Mouse (Mus musculus) liver (tissue): Measurements from ENCODE around the gene Vdr.

ENCODE experiments used
- DNase-seq: peaks from one replicate; pipeline ENCODE4 v3.0.0-alpha.2; 2020; ENCODE audit warnings: mixed read lengths

Gene Vdr

DNA sequence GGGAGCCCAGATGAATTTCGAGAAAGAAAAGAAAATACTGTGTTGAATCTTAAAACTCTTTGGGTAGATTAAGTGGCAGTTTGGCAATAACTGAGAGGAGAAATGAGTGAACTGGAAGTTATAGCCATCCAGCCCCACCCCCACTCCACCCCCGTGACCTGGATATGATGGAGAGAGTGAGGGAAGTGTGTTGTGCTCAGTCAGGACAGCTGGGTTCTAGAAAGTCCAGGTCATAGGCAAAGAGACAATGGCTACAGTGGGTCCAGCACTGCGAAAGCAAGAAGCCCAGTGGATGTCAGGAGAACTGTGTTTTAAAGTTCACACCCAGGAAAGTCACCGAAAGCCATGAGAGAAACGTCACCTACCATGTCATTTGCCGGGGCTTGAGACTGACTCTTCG lies 8.8 kb upstream of the Vdr start:
- no peak for DNase-seq

DNA sequence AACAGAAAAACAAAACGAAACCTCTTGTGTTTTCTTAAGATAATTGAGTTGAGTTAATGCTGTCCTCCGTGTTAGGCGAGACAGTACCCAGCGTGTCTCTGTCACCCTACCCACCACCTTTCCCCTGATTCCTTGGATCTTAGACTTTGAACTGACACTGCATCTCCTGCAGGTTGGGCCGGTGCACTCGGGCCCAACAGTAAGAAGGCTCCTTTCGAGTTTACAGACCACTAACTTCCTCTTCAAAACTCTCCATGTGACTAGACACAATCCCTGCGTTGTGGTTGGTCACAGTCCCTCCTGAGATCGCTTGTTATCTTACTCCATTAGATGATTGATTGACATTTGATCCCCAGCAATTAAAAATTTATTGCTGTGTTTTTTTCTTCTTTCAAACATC lies 7.6 kb upstream of the Vdr start:
- no peak for DNase-seq

GRCm38 (mm10) chr15:97914331-97914747 lies 3.9 kb upstream of the Vdr start:
- DNase-seq, result peak; percentile 12

GRCm38 (mm10) chr15:97907801-97908751 lies 2.4 kb downstream of the Vdr start:
- DNase-seq, result peak; percentile 85

DNA sequence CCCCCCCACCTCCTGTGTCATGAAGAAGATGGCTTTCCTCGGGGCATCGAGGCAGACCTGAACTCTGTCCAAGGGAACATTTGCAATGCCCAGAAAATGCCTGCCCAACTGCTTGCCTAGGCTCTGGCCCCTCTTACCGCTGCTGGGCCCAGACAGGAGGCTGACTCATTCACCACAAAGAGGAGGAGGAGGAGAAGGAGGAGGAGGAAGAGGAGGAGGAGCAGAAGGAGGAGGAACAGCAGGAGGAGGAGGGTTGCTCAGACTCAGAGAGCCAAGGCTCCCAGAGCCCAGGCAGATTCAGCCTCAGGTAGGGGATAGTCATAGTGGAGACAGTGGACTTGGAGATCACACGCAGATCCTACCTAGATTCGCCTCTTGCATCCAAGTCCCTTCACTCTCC lies 3.2 kb downstream of the Vdr start:
- DNase-seq, result no peak

- no peak for DNase-seq
Observed at GRCm38 (mm10) chr15:97905281-97905680, 5.1 kb downstream of the Vdr start.

DNA sequence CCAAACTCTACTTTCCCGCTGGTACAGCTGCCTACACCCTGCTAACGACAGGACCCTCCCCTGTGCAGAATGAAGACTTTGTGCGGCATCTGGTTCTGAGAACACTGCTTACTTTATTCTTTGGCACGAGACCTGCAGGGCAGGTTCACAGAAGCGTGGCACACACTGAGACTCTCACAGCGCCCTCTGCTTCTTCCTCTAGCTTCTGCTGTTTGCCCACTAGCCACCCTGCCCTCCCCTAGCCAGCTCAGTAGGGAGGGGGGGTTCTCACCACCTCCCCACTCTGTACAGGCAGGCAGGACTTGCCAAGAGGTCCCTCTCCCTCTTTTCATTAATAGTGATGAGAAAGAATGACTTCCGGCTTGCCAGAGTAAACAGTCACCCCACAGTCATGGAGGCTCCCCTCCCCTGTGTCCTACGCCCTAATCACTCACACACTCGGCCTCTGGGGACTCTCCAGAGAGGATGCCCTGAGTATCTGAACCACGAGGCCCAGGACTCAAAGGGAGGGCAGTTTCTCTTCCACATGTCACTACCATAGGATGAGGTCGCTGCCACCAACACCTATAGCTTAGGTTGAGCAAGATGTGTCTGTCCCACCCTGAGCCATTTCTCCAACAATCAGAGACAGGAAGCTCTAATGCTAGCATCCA lies 6.0 kb downstream of the Vdr start:
- DNase-seq, result no peak

DNA sequence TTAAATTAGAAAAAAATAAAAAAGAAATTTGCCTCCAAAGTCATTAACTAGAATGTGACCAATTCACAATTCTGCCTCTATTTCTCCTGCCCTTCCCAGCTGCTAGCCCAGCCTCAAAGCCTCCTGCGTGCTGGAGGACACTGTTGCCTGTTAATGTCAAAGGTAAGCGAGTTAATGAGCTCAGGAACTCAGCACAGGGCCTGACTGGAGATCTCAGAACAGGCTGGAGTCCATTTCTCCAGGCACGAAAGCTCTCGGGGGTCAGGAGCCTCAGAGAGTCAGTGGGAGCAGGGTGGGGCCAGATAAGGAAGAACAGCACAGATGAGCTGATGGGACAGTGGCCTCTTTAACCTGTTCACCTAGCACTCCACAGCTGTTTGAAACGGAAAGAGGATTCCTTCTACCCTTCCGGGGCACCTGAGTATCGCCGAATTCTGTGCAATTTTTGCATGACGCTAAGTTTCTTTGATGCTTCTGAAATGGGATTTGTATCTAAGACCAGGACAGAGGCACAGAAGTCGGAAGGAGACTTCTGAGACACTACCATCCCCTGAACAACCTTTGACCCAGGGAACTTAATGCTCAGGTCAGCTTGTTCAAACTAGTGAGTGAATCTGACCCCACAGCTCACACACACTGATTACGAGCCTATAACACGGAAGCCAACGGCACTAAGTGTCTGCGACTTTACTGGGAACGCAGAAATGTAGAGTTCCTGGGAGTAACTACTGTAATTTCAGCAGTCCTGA lies 7.0 kb downstream of the Vdr start:
- DNase-seq, result no peak

GRCm38 (mm10) chr15:97900991-97901390 lies 9.4 kb downstream of the Vdr start:
- no peak for DNase-seq

- no peak for DNase-seq
Observed at GRCm38 (mm10) chr15:97900336-97900912, 10.0 kb downstream of the Vdr start.

GRCm38 (mm10) chr15:97899714-97900113 lies 10.7 kb downstream of the Vdr start:
- DNase-seq, result no peak

- DNase-seq, result no peak
Observed at GRCm38 (mm10) chr15:97898791-97899190, 11.6 kb downstream of the Vdr start.

DNA sequence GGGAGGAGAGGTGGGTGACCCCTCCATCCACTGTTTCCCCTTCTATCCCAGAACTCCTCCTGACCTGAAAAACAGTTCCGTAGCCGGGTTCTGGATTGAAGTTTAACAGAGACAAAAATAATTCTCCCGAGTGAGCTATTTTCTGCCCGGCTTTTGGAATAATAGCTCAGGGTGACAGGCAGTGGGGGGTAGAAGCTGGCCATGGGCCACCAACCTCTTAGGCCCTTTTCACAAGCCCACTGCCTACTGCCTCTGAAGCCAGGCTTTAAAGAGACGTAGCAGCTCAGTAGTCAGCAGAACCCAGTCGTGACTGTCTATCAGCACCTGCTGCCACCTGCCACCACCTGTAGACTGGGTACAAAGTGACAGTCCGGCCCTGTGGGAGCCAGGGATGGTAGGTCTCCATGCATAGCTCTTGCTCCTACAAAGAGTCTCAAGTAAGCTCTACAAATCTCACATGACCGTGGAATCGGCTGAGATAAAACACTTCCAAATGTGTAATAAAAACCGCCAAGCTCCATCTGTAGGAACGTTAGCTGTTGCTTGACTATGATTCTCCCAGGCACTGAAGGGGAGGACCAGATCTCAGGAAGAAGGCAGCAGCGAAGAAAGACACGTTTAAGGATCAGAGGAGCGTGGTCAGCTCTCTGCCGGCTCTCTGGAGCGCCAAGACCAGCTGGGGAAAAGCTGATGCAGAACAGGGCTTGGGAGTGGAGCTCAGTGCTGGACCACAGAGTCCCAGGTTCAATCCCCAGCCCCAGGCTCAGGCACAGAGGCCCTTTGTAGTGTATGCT lies 13.4 kb downstream of the Vdr start:
- DNase-seq, result no peak

DNA sequence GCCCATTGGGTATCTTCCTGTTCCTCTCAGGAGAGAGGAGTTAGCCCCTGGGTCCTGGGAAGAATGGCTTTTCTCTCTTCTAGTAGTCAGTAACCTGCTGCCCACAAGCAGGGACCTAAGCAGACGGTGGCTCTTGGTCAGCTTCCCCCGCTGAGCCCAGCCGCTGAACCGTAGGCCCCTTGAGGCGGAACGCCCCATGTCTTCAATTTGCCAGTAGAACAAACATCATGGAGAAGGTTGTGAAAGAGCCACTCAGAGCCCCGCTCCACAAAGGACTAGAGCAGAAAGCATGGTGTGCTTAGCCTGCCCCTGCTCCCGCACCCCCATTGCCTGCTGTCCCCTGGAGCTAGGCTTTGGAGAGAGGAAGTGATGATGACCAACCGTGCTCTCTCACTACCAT lies 14.1 kb downstream of the Vdr start:
- no peak for DNase-seq

GRCm38 (mm10) chr15:97895847-97896246 lies 14.6 kb downstream of the Vdr start:
- no peak for DNase-seq

DNA sequence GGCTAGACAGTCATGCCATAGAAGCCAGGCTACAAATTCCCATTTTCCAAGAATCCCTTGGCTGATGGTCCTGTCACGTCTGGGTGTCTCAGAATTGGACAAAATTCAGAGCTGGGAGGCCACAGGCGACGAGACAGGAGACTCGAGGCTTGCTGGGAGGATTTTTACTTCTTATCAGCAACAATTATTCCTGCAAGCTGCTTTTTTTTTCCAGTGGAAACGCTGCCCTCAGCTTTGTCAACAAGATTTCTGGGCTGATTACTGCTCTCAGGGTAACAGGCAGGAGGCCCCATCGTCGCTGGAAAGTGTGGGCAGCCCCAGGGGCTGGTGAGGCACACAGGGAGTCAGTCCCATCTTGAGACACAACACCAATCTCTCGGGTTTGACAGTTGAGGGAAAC lies 17.9 kb downstream of the Vdr start:
- DNase-seq, result no peak

DNA sequence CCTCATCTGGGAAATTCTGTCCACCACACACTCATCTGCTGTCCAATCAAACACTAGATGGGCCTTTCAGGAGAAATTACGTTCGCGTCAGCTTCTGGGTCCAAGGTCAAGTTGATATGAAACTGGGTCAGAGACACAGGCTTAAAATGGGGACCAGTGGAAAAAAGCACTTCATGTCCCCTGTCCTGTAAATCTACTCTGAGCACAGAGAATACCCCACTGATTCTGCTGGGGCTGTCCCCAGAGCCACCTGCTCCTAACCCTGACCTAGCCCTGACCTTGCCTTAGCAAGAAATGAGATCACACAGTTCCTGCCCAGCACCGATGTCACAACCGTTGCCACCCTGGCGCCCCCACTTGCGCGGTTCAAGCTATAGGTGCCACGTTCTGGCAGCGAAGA lies 20.0 kb downstream of the Vdr start:
- no peak for DNase-seq

GRCm38 (mm10) chr15:97890017-97890416 lies 20.4 kb downstream of the Vdr start:
- DNase-seq, result no peak

DNA sequence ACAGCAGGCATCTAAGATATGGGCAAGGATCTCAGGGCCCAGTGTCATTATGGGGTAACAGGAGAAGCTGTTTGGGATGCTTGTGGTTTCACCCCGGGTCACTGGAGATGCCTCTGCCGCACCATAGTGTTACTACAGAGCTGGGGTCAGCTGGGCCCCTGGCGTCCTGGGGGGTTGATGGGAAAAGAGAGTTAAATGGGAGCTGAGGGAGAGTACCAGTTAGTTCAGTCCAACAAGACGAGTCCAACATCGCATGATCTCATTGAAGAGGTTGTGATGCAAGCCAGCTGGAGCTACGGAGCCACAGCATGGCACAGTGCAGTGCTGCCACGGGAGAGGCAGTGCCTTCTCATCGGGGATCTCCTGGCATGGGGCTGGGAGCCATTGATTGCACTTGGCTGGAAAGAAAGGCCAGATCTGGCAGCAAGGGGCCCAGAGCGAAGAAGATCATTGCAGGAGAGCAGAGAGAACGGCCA lies 22.9 kb downstream of the Vdr start:
- DNase-seq, result no peak

DNA sequence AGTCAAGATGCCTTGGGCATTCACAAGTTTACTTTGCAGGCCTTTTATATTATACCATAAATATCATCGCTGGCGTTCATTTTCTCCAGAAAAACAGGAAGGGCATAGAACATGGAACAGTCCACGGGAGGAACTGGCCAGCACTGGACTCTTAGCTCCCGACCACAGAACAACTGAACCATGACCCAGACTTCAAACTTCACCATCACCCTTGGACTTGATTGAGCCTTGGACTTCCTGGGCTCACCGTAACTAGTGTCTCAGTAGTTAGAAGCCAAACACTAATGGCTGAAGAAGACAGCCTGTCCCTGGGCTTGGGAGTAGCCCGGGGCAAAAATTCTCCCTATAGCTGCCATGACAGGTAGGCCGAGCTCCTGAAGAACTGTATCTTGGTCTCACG lies 29.0 kb downstream of the Vdr start:
- no peak for DNase-seq

DNA sequence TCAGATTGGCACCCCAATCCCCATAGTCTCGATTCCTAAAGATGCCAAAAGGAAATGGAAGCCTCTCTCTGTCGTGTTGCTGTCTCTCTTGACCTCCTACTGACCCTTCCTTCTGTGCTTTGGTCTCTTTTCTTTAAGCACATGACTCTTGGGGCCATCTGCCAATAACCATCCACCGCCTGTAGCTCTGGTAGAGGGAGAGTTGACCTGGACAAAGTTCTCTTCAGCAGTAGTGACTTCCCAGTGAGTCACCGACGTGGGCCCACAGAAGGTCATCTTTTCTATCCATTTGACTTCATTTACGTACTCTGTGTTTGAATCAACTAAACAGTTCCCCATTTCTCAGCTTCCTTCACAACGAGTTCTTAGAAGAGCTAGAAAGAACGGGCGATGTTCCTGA lies 30.0 kb downstream of the Vdr start:
- no peak for DNase-seq

DNA sequence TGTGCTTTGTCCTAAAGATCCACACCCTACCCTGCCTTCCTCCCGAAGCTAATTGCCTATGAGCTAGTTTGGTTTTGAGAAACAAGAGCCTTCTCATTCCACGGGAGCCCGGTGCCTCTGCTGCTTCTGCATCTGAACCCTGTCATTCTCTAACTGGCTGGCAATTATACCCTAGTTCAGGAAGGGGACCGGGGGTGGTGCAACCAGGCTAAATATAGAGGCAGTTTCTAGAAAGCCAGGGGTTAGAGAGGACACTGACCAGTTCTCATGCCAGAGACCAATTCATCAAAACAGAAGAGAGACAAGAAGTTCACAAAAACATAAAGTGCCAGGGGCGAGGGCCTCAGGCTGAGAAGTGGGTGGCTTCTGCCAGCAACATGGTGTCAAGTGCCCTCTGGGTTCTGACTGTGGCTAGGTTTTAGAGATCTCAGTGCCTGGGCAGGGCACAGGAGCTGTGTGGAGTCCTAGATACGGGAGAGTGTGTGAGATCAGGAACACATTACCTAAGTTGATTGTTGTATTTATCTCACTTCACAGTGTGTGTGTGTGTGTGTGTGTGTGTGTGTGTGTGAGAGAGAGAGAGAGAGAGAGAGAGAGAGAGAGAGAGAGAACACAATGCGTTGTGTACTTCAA lies 31.6 kb downstream of the Vdr start:
- no peak for DNase-seq
